In genomic region chr4:40875842-40876241, GRCm38 (mm10) we compare ENCODE assay signal across 9 mouse cellular contexts. TPM values are rescaled to one million over a fixed set of nuclear protein-coding genes. Genes with fewer than 3 reads are reported as not detected.
DNase-seq lines count a peak whose midpoint lies in the region; ATAC-seq and TF ChIP-seq lines count a peak whose summit lies in the region.
"Had no signal": no experiment of that assay in that cellular context is flagged by ENCODE, and none has a peak within 500 bp of the region (broad histone marks: within the 10 kb centered on the region; RNA-seq: fewer than 3 reads in every experiment).

No protein-coding gene starts in this region.

- DNase-seq in forebrain, embryonic 10.5 days (ENCODE audit: extremely low spot score, low spot score): no peak
- DNase-seq in layer of hippocampus, postnatal 14 days (ENCODE audit: low spot score in 2 of 2): peak; percentile 70 to 89
- DNase-seq in right cerebral cortex, postnatal 25 days: peak; percentile 82
- no peak for DNase-seq in kidney, adult 8-10 months
- no peak for DNase-seq in gastrocnemius, postnatal 14 days
- DNase-seq in testis, postnatal 14 days (ENCODE audit: low spot score): no peak

- H3K27me3 ChIP-seq in forebrain, embryonic 13.5 days: no peaks in the 10 kb centered on the region
- H3K27me3 ChIP-seq in forebrain, embryonic 10.5 days (ENCODE audit: poor library complexity, severe bottlenecking): no peaks in the 10 kb centered on the region

- peak overlapping the region; percentile 41; the same call in 1 of the 2 replicates for H3K27ac ChIP-seq in forebrain, embryonic 13.5 days
- no peak overlapping the region for H3K27ac ChIP-seq in forebrain, embryonic 10.5 days
- peak overlapping the region; percentile 82 for H3K27ac ChIP-seq in bone marrow, adult 2 months (ENCODE audit: control insufficient read depth, insufficient read depth, low read depth, low read length, poor library complexity)

- no peak for TF ChIP-seq CTCF in bone marrow, adult 2 months (IDR thresholded peaks at IDR 0.05; ENCODE audit: control insufficient read depth, insufficient read depth, low read length)

- H3K4me3 ChIP-seq in forebrain, embryonic 13.5 days: no peak overlapping the region
- no peak overlapping the region for H3K4me3 ChIP-seq in forebrain, embryonic 10.5 days
- H3K4me3 ChIP-seq in bone marrow, adult 2 months (replicated peaks; ENCODE audit: control insufficient read depth, low read depth, low read length): no peak overlapping the region

- no peaks in the 10 kb centered on the region for H3K36me3 ChIP-seq in forebrain, embryonic 13.5 days (ENCODE audit: poor library complexity, severe bottlenecking)
- no peaks in the 10 kb centered on the region for H3K36me3 ChIP-seq in forebrain, embryonic 10.5 days (replicated peaks)
- H3K36me3 ChIP-seq: G1E had no signal

- ATAC-seq in forebrain, embryonic 13.5 days: peak; percentile 79

- H3K9me3 ChIP-seq in forebrain, embryonic 13.5 days (replicated peaks): no peaks in the 10 kb centered on the region
- H3K9me3 ChIP-seq in forebrain, embryonic 10.5 days: no peaks in the 10 kb centered on the region
- H3K9me3 ChIP-seq: G1E had no signal

- TF ChIP-seq POLR2A in bone marrow, adult 2 months (IDR thresholded peaks at IDR 0.05; ENCODE audit: borderline replicate concordance, control insufficient read depth, low read depth, low read length): no peak

- intact Hi-C loops in gastrocnemius, postnatal 14 days (cut with DNase I; ENCODE audit: low total_unique reads): no loop called here

- peaks cover 7% of the 10 kb centered on the region; the same call in 1 of the 2 replicates for H3K4me1 ChIP-seq in forebrain, embryonic 13.5 days
- peaks cover 18% of the 10 kb centered on the region for H3K4me1 ChIP-seq in forebrain, embryonic 10.5 days
- peaks cover 11% of the 10 kb centered on the region for H3K4me1 ChIP-seq in bone marrow, adult 2 months (ENCODE audit: control insufficient read depth, insufficient read depth, low read length)

- H3K9ac ChIP-seq in forebrain, embryonic 13.5 days: no peak overlapping the region

- 86% methylated on average over 20 of the region's 20 CpGs for WGBS in forebrain, embryonic 13.5 days
- WGBS in forebrain, embryonic 10.5 days: 94% methylated on average over 20 of the region's 20 CpGs
- 60% methylated on average over 20 of the region's 20 CpGs for WGBS in bone marrow, adult 2 months

- H3K4me2 ChIP-seq in forebrain, embryonic 13.5 days: no peak overlapping the region

RNA-seq across cellular contexts. Expression of gene B4galt1, which starts 22.0 kb away (rescaled TPM):
- 7.8 and 9.1 TPM in 2 replicates for polyA plus RNA-seq in forebrain, embryonic 13.5 days (2015; fragmentation: Nextera tagmentation; extraction: Ambion mirVana)
- polyA plus RNA-seq in forebrain, embryonic 10.5 days (2016; fragmentation: Nextera tagmentation; extraction: Ambion mirVana): 20.1 TPM in 2 replicates
- polyA plus RNA-seq in bone marrow, adult 2 months (2011; ENCODE audit: insufficient read depth, insufficient read length, low replicate concordance, missing spikeins): 32.2 and 44.4 TPM in 2 replicates
- 1 to 10 TPM; 6.2 to 8.5 TPM for total RNA-seq in layer of hippocampus, postnatal 14 days (2021)
- 10 to 100 TPM; 36.3 to 38.8 TPM for total RNA-seq in gastrocnemius, postnatal 14 days (2021)

RNA-seq across cellular contexts. Expression of gene Spink4, which starts 44.0 kb away (rescaled TPM):
- not detected in 2 replicates for polyA plus RNA-seq in forebrain, embryonic 13.5 days (2015; fragmentation: Nextera tagmentation; extraction: Ambion mirVana)
- not detected in 2 replicates for polyA plus RNA-seq in forebrain, embryonic 10.5 days (2016; fragmentation: Nextera tagmentation; extraction: Ambion mirVana)
- polyA plus RNA-seq in bone marrow, adult 2 months (2011; ENCODE audit: insufficient read depth, insufficient read length, low replicate concordance, missing spikeins): not detected in 2 replicates
- not detected for total RNA-seq in layer of hippocampus, postnatal 14 days (2021)
- not detected for total RNA-seq in gastrocnemius, postnatal 14 days (2021)
- total RNA-seq: G1E had no signal
- polyA plus RNA-seq: G1E had no signal

Comparison
In these comparisons a context has a peak if more than half of its experiments do, and no peak if none do; other contexts are left out.
1. DNase-seq: peak in layer of hippocampus, postnatal 14 days (2 of 2) and right cerebral cortex, postnatal 25 days (single experiment); none in forebrain, embryonic 10.5 days (single experiment), kidney, adult 8-10 months (0 of 2), gastrocnemius, postnatal 14 days (single experiment) and testis, postnatal 14 days (single experiment).